Mouse (Mus musculus) urinary bladder, adult 18-20 months (tissue): ENCODE measurements around the gene Nsf.

Experiments used
- DNase-seq, 2 experiments: peaks; one replicate each; pipeline ENCODE4 v3.0.0; 2022; ENCODE audit warnings: low spot score in 2 of 2, mixed read lengths in 2 of 2

The Nsf gene

DNA sequence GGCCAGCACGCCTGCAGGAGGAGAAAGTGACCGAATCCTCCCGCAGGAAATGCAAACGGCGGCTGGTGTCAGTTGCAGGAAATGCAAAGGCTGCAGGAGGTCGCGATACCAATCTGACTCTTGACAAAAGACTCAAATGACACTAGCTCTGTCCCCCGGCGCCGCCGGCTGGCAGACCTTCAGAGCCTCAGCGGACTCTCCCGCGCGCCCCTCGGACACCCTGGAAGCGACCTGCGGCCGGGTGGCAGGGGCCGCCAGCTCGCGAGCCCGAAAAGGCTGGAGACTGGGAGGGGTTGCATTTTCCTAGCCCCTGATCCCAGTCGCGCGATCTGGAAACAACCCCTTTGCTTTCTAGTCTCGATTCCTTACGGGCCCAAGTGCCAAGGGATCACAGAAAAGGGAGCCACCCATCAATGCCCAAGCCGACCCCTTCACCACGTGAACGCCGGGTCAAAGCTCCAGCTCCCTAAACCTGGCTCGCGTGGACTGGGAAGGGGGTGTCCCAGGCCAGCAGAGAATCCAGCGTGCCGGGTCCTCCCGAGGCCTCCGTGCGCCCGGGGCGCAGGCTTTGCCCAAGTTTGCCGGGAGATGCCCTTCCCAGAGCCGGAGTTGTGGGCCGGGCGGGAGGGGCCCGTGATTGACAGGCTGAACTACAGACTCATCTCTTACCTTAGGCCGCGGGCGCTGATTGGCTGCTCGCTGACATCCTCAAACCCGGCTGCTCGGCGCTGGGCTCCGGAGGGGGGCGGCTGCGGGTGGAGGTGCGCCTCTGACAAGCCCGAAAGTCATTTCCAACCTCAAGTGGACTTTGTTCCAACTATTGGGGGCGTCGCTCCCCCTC, 180.2 kb downstream of the Nsf start, which contains the start of gene Wnt3:
Gene Wnt3, plus strand, starts transcription at position 764 of the 841 bp plus-strand sequence.
- DNase-seq: peak in 1 of 2 experiments; percentile 8

GRCm38 (mm10) chr11:103772505-103773386, 181.1 kb downstream of the Nsf start:
- DNase-seq: no peak
